Mouse (Mus musculus) ES-E14 (cell line): ENCODE data around the gene Tmem233. TPM values are rescaled to one million over a fixed set of nuclear protein-coding genes. Genes with fewer than 3 reads are reported as not detected.

Source experiments
- DNase-seq: peaks from one replicate; pipeline ENCODE4 v3.0.0-alpha.2; 2013; ENCODE audit warnings: low read depth, low spot score
- H3K27ac ChIP-seq: 2 replicates; pipeline ENCODE4 v1.5.1; 2012; ENCODE audit warnings: low read depth, mild to moderate bottlenecking, low read length, moderate library complexity, mixed read lengths; ENCODE audit not compliant: poor library complexity, insufficient read depth, severe bottlenecking
- H3K36me3 ChIP-seq: 2 replicates; pipeline ENCODE4 v1.6.1; 2012; ENCODE audit warnings: mild to moderate bottlenecking, low read length, moderate library complexity, mixed read lengths; ENCODE audit not compliant: control insufficient read depth, poor library complexity, insufficient read depth, severe bottlenecking
- H3K4me1 ChIP-seq, 2 experiments: fragments of 150-350 bp in 1 of 2; sonication (generic) in 1 of 2; 2 replicates each; pipeline ENCODE4 v1.6.1; 2012; ENCODE audit warnings: low read length in 2 of 2, mild to moderate bottlenecking in 1 of 2, mixed read lengths in 1 of 2; ENCODE audit not compliant: control insufficient read depth in 2 of 2, insufficient read depth in 2 of 2, poor library complexity in 1 of 2
- H3K4me3 ChIP-seq, 2 experiments: fragments of 150-350 bp in 1 of 2; sonication (generic) in 1 of 2; 2 replicates each; pipeline ENCODE4 v1.5.1; 2012; ENCODE audit warnings: low read length in 2 of 2, low read depth in 1 of 2, mild to moderate bottlenecking in 1 of 2, mixed read lengths in 1 of 2; ENCODE audit not compliant: insufficient read depth in 1 of 2, poor library complexity in 1 of 2, severe bottlenecking in 1 of 2
- H3K9ac ChIP-seq: 2 replicates; pipeline ENCODE4 v1.6.1; 2012; ENCODE audit warnings: low read depth, mild to moderate bottlenecking, low read length, mixed read lengths; ENCODE audit not compliant: poor library complexity, insufficient read depth, severe bottlenecking
- H3K9me3 ChIP-seq: fragments of 150-350 bp; sonication (generic); 2 replicates; pipeline ENCODE4 v1.6.1; 2012; ENCODE audit warnings: low read depth, mild to moderate bottlenecking, low read length; ENCODE audit not compliant: control insufficient read depth, insufficient read depth
- CHD2 ChIP-seq: IDR thresholded peaks from 2 replicates; pipeline ENCODE4 v1.6.1; 2014; ENCODE audit warnings: mild to moderate bottlenecking, low read depth, low read length, inconsistent platforms
- HCFC1 ChIP-seq: IDR thresholded peaks from 2 replicates; pipeline ENCODE4 v1.6.1; 2012; ENCODE audit warnings: low read length, inconsistent platforms, borderline replicate concordance; ENCODE audit not compliant: insufficient read depth
- MAFK ChIP-seq: IDR thresholded peaks from 2 replicates; pipeline ENCODE4 v1.6.1; 2014; ENCODE audit warnings: mild to moderate bottlenecking, low read depth, low read length, inconsistent platforms; ENCODE audit not compliant: insufficient read depth
- ZC3H11A ChIP-seq: IDR thresholded peaks from 2 replicates; pipeline ENCODE4 v1.6.1; 2012; ENCODE audit warnings: low read depth, mild to moderate bottlenecking, inconsistent platforms, low read length, borderline replicate concordance
- ZNF384 ChIP-seq: IDR thresholded peaks from 2 replicates; pipeline ENCODE4 v1.6.1; 2012; ENCODE audit warnings: low read depth, low read length, inconsistent platforms
- in situ Hi-C, 2 experiments: fragments of 600-800 bp; cut with MboI; formaldehyde crosslinking; loops; one replicate each; pipeline ENCODE4 v1.15.1; 2025; ENCODE audit warnings: low sequenced_read_pairs in 2 of 2, inconsistent platforms in 1 of 2; ENCODE audit not compliant: unreplicated experiment in 2 of 2
- total RNA-seq: library from RNA; depleted of rRNA; stranded (reverse); fragments of 300-350 nt; gene quantifications from 2 replicates; pipeline ENCODE4 v1.2.3, GENCODE M21; 2012

Gene Tmem233
- total RNA-seq, 1 experiment, result not detected

DNA sequence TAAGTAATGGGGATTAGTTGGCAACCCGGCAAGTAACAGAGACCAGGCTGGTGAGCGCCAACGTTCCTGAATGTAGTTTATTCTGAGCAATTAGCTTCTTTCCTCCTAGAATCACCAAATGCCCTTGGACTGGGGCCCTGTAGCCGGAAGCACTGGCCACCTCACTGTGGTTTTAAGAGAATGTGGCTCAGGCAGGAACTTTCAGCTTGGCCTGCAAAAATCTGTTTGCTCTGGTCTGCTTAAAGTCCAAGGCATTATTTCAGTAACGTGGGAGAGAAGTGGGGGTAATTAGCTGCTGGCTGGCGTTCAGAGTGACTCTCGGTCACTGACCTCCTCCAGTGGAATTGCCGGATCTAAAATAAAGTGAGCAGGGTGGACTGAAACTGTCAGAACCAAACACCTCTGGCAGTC is 59.8 kb downstream of the Tmem233 start:
- TF ChIP-seq HCFC1 (no peak), MAFK (no peak), ZC3H11A (no peak), CHD2 (no peak), ZNF384 (no peak)
- Histone ChIP-seq H3K9ac (peak overlapping the region; percentile 90), H3K9me3 (no peaks in the 10 kb centered on the region), H3K4me1 (peaks cover 0 to 11% of the 10 kb centered on the region in 2 experiments; a peak in 2 of 4 replicates), H3K4me3 (peak overlapping the region; percentile 72 to 82), H3K36me3 (peaks cover 29% of the 10 kb centered on the region), H3K27ac (no peak overlapping the region)
- no peak for DNase-seq
- in situ Hi-C loops, result no loop called here

GRCm38 (mm10) chr5:116022658-116023200 is 60.3 kb downstream of the Tmem233 start:
- Histone ChIP-seq H3K36me3 (peaks cover 35% of the 10 kb centered on the region), H3K9ac (peak overlapping the region; percentile 90; the same call in 1 of the 2 replicates), H3K4me1 (peaks cover 0 to 10% of the 10 kb centered on the region in 2 experiments; a peak in 2 of 4 replicates), H3K27ac (no peak overlapping the region), H3K9me3 (no peaks in the 10 kb centered on the region), H3K4me3 (peak overlapping the region; percentile 72 to 82; a peak in 1 of 4 replicates)
- no peak for DNase-seq
- in situ Hi-C loops, result no loop called here
- TF ChIP-seq HCFC1 (no peak), ZNF384 (no peak), MAFK (no peak), ZC3H11A (no peak), CHD2 (no peak)

DNA sequence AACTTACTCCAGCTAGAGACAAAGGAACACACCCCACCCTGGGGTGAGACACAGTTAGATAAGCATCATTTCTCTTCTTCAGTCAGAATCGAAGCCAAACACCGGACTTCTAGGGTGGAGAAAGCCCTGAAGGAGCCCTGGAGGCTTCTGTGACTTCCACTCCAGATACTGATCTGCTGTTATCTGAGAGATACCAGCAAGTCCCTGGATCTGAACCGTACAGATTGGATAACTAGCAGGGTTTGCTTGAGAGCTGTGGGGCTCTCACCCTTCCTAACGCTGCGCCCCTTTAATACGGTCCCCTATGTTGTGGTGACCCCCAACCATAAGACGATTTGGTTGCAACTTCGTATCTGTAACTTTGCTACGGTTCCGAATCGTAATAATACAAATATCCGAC is 60.9 kb downstream of the Tmem233 start:
- in situ Hi-C loops, result no loop called here
- DNase-seq, result no peak
- H3K27ac ChIP-seq, result no peak overlapping the region
- no peak overlapping the region for H3K9ac ChIP-seq
- no peak overlapping the region for H3K4me3 ChIP-seq
- H3K4me1 ChIP-seq, result peaks cover 0 to 9% of the 10 kb centered on the region in 2 experiments; a peak in 2 of 4 replicates
- no peaks in the 10 kb centered on the region for H3K9me3 ChIP-seq
- TF ChIP-seq ZNF384, result no peak
- H3K36me3 ChIP-seq, result peaks cover 41% of the 10 kb centered on the region

DNA sequence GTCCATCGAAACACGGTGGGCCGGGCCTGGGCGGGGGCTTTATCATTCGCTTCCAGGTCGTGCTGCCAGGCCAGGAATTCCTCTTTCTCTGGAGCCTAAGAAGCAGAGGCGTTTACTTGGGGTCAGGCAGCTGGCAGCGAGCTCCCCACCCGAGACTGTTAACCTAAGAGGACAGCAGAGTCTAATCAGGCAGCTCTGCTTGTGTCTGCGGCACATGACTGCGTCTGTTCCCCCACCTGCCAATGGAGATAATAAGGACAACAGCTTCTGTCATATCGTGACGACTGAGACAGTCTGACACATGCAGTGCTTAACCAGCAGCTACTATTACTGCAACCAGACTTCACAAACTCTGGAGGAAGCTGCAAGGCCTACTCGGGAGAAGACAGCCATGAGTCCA is 61.5 kb downstream of the Tmem233 start:
- H3K4me1 ChIP-seq, result peaks cover 0 to 9% of the 10 kb centered on the region in 2 experiments; a peak in 2 of 4 replicates
- H3K36me3 ChIP-seq, result peaks cover 46% of the 10 kb centered on the region
- no peaks in the 10 kb centered on the region for H3K9me3 ChIP-seq
- no peak overlapping the region for H3K4me3 ChIP-seq
- in situ Hi-C loops, result no loop called here
- H3K9ac ChIP-seq, result peak overlapping the region; percentile 35; the same call in 1 of the 2 replicates
- no peak for TF ChIP-seq MAFK
- TF ChIP-seq ZNF384, result no peak
- no peak for TF ChIP-seq CHD2
- no peak for TF ChIP-seq ZC3H11A
- no peak for TF ChIP-seq HCFC1
- no peak for DNase-seq
- H3K27ac ChIP-seq, result no peak overlapping the region

DNA sequence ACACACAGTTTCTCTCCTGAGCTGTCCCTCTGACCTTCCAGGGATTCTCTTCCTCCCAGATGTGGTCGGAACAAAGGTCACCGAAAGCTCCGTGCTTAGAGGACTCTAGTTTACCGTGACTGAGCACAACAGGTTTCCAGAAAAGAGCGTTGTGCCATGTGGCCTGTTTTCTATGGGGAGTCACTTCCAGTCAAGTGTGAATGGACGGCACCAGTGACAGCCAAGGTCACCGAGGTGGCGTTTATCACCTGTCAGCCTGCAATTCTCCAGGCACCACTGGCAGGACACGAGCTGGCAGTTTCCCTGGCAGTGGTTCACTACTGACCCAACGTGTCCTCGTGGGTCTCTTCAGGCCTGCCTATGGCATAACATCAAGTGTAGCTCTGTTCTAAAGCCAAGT is 63.7 kb downstream of the Tmem233 start:
- peaks cover 65% of the 10 kb centered on the region for H3K36me3 ChIP-seq

More for the DNA sequence above, 63.7 kb downstream of the Tmem233 start:
- H3K4me1 ChIP-seq, result peaks cover 0 to 9% of the 10 kb centered on the region in 2 experiments; a peak in 1 of 4 replicates
- no peak for DNase-seq
- no peaks in the 10 kb centered on the region for H3K9me3 ChIP-seq
- H3K27ac ChIP-seq, result no peak overlapping the region
- no peak overlapping the region for H3K4me3 ChIP-seq
- H3K9ac ChIP-seq, result no peak overlapping the region
- in situ Hi-C loops, result no loop called here
- TF ChIP-seq HCFC1 (no peak), ZNF384 (no peak), CHD2 (no peak), MAFK (no peak), ZC3H11A (no peak)
